Mouse (Mus musculus) MEL (cell line): Measurements from ENCODE around the gene Tex11. TPM values are rescaled to one million over a fixed set of nuclear protein-coding genes. Genes with fewer than 3 reads are reported as not detected.

ENCODE experiments used
- DNase-seq: peaks from one replicate; pipeline ENCODE4 v3.0.0; 2011; ENCODE audit warnings: low read depth, low spot score
- H3K27ac ChIP-seq: 2 replicates; pipeline ENCODE4 v1.5.1; 2012; ENCODE audit warnings: low read depth, mild to moderate bottlenecking, control low read depth, low read length, moderate library complexity; ENCODE audit not compliant: control insufficient read depth
- H3K27me3 ChIP-seq, 2 experiments: fragments of 150-350 bp in 1 of 2; sonication (generic) in 1 of 2; 2 replicates each; pipeline ENCODE4 v1.6.1; 2012; ENCODE audit warnings: low read length in 2 of 2, mild to moderate bottlenecking in 2 of 2, improper control_type of control experiment in 1 of 2, moderate library complexity in 1 of 2; ENCODE audit not compliant: insufficient read depth in 2 of 2, control insufficient read depth in 1 of 2
- H3K36me3 ChIP-seq, 2 experiments: 2 replicates each; pipeline ENCODE4 v1.6.1; 2012 to 2014; ENCODE audit warnings: low read length in 2 of 2, improper control_type of control experiment in 1 of 2, inconsistent platforms in 1 of 2, mild to moderate bottlenecking in 1 of 2; ENCODE audit not compliant: insufficient read depth in 2 of 2, control insufficient read depth in 1 of 2
- H3K4me1 ChIP-seq, 2 experiments: fragments of 150-350 bp in 1 of 2; sonication (generic) in 1 of 2; 2 replicates each; pipeline ENCODE4 v1.6.1; 2012; ENCODE audit warnings: low read length in 2 of 2, improper control_type of control experiment in 1 of 2, mild to moderate bottlenecking in 1 of 2; ENCODE audit not compliant: insufficient read depth in 2 of 2, control insufficient read depth in 1 of 2
- H3K4me3 ChIP-seq, 2 experiments: fragments of 150-350 bp in 1 of 2; sonication (generic) in 1 of 2; 2 replicates each; pipeline ENCODE4 v1.5.1; 2012; ENCODE audit warnings: low read depth in 2 of 2, low read length in 2 of 2, mild to moderate bottlenecking in 2 of 2, moderate library complexity in 2 of 2, control low read depth in 1 of 2, improper control_type of control experiment in 1 of 2; ENCODE audit not compliant: control insufficient read depth in 1 of 2, insufficient read depth in 1 of 2
- H3K79me2 ChIP-seq: 2 replicates; pipeline ENCODE4 v1.6.1; 2012; ENCODE audit warnings: mild to moderate bottlenecking, low read length, moderate library complexity; ENCODE audit not compliant: control insufficient read depth, poor library complexity, insufficient read depth
- H3K9ac ChIP-seq: 2 replicates; pipeline ENCODE4 v1.6.1; 2012; ENCODE audit warnings: low read depth, mild to moderate bottlenecking, control low read depth, low read length, moderate library complexity; ENCODE audit not compliant: control insufficient read depth, poor library complexity, severe bottlenecking
- H3K9me3 ChIP-seq: fragments of 150-350 bp; sonication (generic); replicated peaks from 2 replicates; pipeline ENCODE4 v1.6.1; 2012; ENCODE audit warnings: mild to moderate bottlenecking, low read length, improper control_type of control experiment, moderate library complexity; ENCODE audit not compliant: insufficient read depth
- BHLHE40 ChIP-seq: IDR thresholded peaks from 2 replicates; pipeline ENCODE4 v1.6.1; 2012; ENCODE audit warnings: low read depth, mild to moderate bottlenecking, inconsistent platforms, low read length, improper control_type of control experiment, borderline replicate concordance
- CHD1 ChIP-seq: IDR thresholded peaks from 2 replicates; pipeline ENCODE4 v1.6.1; 2012; ENCODE audit warnings: low read depth, mild to moderate bottlenecking, inconsistent platforms, low read length, improper control_type of control experiment
- CTCF ChIP-seq, 3 experiments: IDR thresholded peaks in 2 of 3; conservative IDR thresholded peaks in 1 of 3; 2 replicates each; pipeline ENCODE4 v1.5.1; 2011 to 2012; ENCODE audit warnings: low read length in 3 of 3, low read depth in 2 of 3, mild to moderate bottlenecking in 2 of 3, improper control_type of control experiment in 1 of 3, inconsistent platforms in 1 of 3, mixed read lengths in 1 of 3, moderate library complexity in 1 of 3; ENCODE audit not compliant: control insufficient read depth in 1 of 3, insufficient read depth in 1 of 3, poor library complexity in 1 of 3, severe bottlenecking in 1 of 3
- E2F4 ChIP-seq: IDR thresholded peaks from 2 replicates; pipeline ENCODE4 v1.6.1; 2011; ENCODE audit warnings: low read depth, low read length, improper control_type of control experiment, borderline replicate concordance
- EP300 ChIP-seq, 2 experiments: IDR thresholded peaks; 2 replicates each; pipeline ENCODE4 v1.6.1; 2011; ENCODE audit warnings: improper control_type of control experiment in 2 of 2, low read length in 2 of 2, low read depth in 1 of 2, mild to moderate bottlenecking in 1 of 2
- ETS1 ChIP-seq: IDR thresholded peaks from 2 replicates; pipeline ENCODE4 v1.6.1; 2012; ENCODE audit warnings: low read depth, mild to moderate bottlenecking, inconsistent platforms, low read length, improper control_type of control experiment, moderate library complexity
- JUND ChIP-seq: IDR thresholded peaks from 2 replicates; pipeline ENCODE4 v1.6.1; 2011; ENCODE audit warnings: low read depth, mild to moderate bottlenecking, improper control_type of control experiment, low read length
- KAT2A ChIP-seq: conservative IDR thresholded peaks from 2 replicates; pipeline ENCODE4 v1.6.1; 2012; ENCODE audit warnings: low read depth, low read length, improper control_type of control experiment, inconsistent platforms
- MAZ ChIP-seq: IDR thresholded peaks from 2 replicates; pipeline ENCODE4 v1.6.1; 2012; ENCODE audit warnings: low read depth, mild to moderate bottlenecking, inconsistent platforms, low read length, improper control_type of control experiment
- MEF2A ChIP-seq: IDR thresholded peaks from 2 replicates; pipeline ENCODE4 v1.6.1; 2014; ENCODE audit warnings: low read depth, mild to moderate bottlenecking, inconsistent platforms, low read length, improper control_type of control experiment; ENCODE audit not compliant: poor library complexity, insufficient replicate concordance, severe bottlenecking; ENCODE audit errors: extremely low read depth
- MXI1 ChIP-seq: IDR thresholded peaks from 2 replicates; pipeline ENCODE4 v1.6.1; 2011; ENCODE audit warnings: mild to moderate bottlenecking, low read depth, low read length, improper control_type of control experiment
- MYC ChIP-seq: IDR thresholded peaks from 2 replicates; pipeline ENCODE4 v1.6.1; 2011; ENCODE audit warnings: low read depth, mild to moderate bottlenecking, low read length, improper control_type of control experiment, moderate library complexity
- NELFE ChIP-seq: IDR thresholded peaks from 2 replicates; pipeline ENCODE4 v1.6.1; 2011; ENCODE audit warnings: low read depth, low read length, improper control_type of control experiment
- NRF1 ChIP-seq: IDR thresholded peaks from 2 replicates; pipeline ENCODE4 v1.6.1; 2014; ENCODE audit warnings: low read depth, mild to moderate bottlenecking, inconsistent platforms, low read length, improper control_type of control experiment, moderate library complexity; ENCODE audit not compliant: poor library complexity, insufficient read depth, severe bottlenecking
- POLR2AphosphoS2 ChIP-seq: IDR thresholded peaks from 2 replicates; pipeline ENCODE4 v1.6.1; 2011; ENCODE audit warnings: low read length, improper control_type of control experiment
- RAD21 ChIP-seq: IDR thresholded peaks from 2 replicates; pipeline ENCODE4 v1.6.1; 2011; ENCODE audit warnings: mild to moderate bottlenecking, low read depth, low read length, improper control_type of control experiment
- RCOR1 ChIP-seq: IDR thresholded peaks from 2 replicates; pipeline ENCODE4 v1.6.1; 2012; ENCODE audit warnings: low read depth, mild to moderate bottlenecking, inconsistent platforms, low read length, improper control_type of control experiment
- SIN3A ChIP-seq: IDR thresholded peaks from 2 replicates; pipeline ENCODE4 v1.6.1; 2012; ENCODE audit warnings: low read length, improper control_type of control experiment, inconsistent platforms
- SMC3 ChIP-seq: IDR thresholded peaks from 2 replicates; pipeline ENCODE4 v1.6.1; 2011; ENCODE audit warnings: low read depth, low read length, improper control_type of control experiment
- TAL1 ChIP-seq: IDR thresholded peaks from 2 replicates; pipeline ENCODE4 v1.6.1; 2012; ENCODE audit warnings: mild to moderate bottlenecking, inconsistent platforms, low read length, moderate library complexity, mixed read lengths
- TBP ChIP-seq: IDR thresholded peaks from 2 replicates; pipeline ENCODE4 v1.8.0; 2011; ENCODE audit warnings: low read depth, low read length, improper control_type of control experiment
- UBTF ChIP-seq: IDR thresholded peaks from 2 replicates; pipeline ENCODE4 v1.6.1; 2012; ENCODE audit warnings: low read depth, mild to moderate bottlenecking, inconsistent platforms, low read length, improper control_type of control experiment, moderate library complexity, borderline replicate concordance; ENCODE audit not compliant: insufficient read depth
- USF1 ChIP-seq: IDR thresholded peaks from 2 replicates; pipeline ENCODE4 v1.6.1; 2014; ENCODE audit warnings: low read depth, mild to moderate bottlenecking, inconsistent platforms, low read length, improper control_type of control experiment, moderate library complexity
- USF2 ChIP-seq, 2 experiments: IDR thresholded peaks; 2 replicates each; pipeline ENCODE4 v1.6.1; 2011 to 2012; ENCODE audit warnings: improper control_type of control experiment in 2 of 2, low read length in 2 of 2, borderline replicate concordance in 1 of 2, inconsistent platforms in 1 of 2, low read depth in 1 of 2, mild to moderate bottlenecking in 1 of 2; ENCODE audit not compliant: insufficient read depth in 1 of 2
- ZC3H11A ChIP-seq: IDR thresholded peaks from 2 replicates; pipeline ENCODE4 v1.6.1; 2012; ENCODE audit warnings: low read depth, mild to moderate bottlenecking, inconsistent platforms, low read length, improper control_type of control experiment
- ZKSCAN1 ChIP-seq: IDR thresholded peaks from 2 replicates; pipeline ENCODE4 v1.6.1; 2012; ENCODE audit warnings: low read depth, mild to moderate bottlenecking, inconsistent platforms, low read length, improper control_type of control experiment, moderate library complexity
- ZMIZ1 ChIP-seq: IDR thresholded peaks from 2 replicates; pipeline ENCODE4 v1.6.1; 2012; ENCODE audit warnings: low read depth, mild to moderate bottlenecking, inconsistent platforms, low read length, improper control_type of control experiment, moderate library complexity
- ZNF384 ChIP-seq: IDR thresholded peaks from 2 replicates; pipeline ENCODE4 v1.6.1; 2012; ENCODE audit warnings: low read depth, mild to moderate bottlenecking, inconsistent platforms, low read length, improper control_type of control experiment
- polyA plus RNA-seq, 2 experiments: library from polyadenylated mRNA; stranded (reverse) in 1 of 2; unstranded in 1 of 2; fragments of >175 nt in 1 of 2; fragments of >200 nt in 1 of 2; gene quantifications; 2 replicates each; pipeline versions ENCODE4 v1.2.1 to v1.2.4; 2012; ENCODE audit warnings: low replicate concordance in 2 of 2, low read depth in 1 of 2; ENCODE audit not compliant: insufficient read length in 2 of 2, insufficient read depth in 1 of 2, missing spikeins in 1 of 2
- total RNA-seq: library from RNA; depleted of rRNA; stranded (reverse); fragments of 300-350 nt; gene quantifications from 2 replicates; pipeline ENCODE4 v1.2.3, GENCODE M21; 2012

The Tex11 gene
- total and polyA plus RNA-seq, 3 experiments = not detected

DNA sequence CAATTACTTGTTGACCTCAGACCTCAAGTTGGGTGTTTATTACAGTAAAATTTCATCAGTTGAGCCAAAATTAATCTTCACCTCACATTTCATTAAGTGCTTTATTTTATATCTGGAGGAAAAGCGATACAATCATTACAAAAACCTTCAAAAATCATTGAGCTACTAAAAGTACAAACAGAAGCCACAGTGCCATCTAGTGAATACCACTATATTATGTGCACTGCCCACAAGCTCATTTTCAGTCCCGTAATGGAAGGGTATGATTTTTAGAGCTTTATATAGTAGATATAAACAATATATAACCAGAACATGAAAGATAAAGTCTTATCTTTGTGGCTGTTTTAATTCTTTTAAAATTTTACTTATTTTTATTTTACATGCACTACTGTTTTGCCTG lies 115.8 kb downstream of the Tex11 start:
- DNase-seq = peak; percentile 4
- TF ChIP-seq POLR2AphosphoS2 (no peak), RAD21 (peak; percentile 36), MEF2A (no peak), CTCF (IDR thresholded peaks at IDR 0.05 in 2 of 3, conservative IDR thresholded peaks at IDR 0.05 in 1 of 3; ENCODE audit: control insufficient read depth in 1 of 3, insufficient read depth in 1 of 3, low read depth in 2 of 3, low read length in 3 of 3, poor library complexity in 1 of 3, severe bottlenecking in 1 of 3) (peak in 1 of 3 experiments; percentile 33; a peak in 2 of 6 replicates), SMC3 (peak; percentile 30)
- H3K27ac ChIP-seq = no peak overlapping the region

DNA sequence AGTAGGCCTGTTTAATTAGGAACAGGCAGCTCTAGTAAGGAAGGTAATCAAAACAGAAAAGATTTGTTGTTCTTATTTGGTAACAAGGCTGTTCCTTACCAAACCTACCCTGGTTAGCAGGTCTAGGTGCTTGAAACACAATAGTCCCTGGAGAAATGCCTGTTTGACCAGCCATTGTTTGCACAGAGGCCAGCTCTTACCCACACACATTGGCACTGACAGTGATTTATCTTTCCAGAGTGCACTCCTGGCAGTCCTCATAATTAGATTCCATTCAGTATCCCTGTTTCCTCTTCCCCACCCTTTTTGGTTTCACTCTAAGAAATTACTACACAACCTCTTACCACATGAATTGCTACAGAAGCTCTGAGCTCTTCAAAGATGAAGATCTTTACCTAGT lies 220.3 kb downstream of the Tex11 start:
- no peak for DNase-seq

More for the DNA sequence above, 115.8 kb downstream of the Tex11 start:
- Histone ChIP-seq H3K9ac (no peak overlapping the region), H3K27me3 (no peaks in the 10 kb centered on the region; a peak in 1 of 4 replicates), H3K4me1 (no peaks in the 10 kb centered on the region), H3K36me3 (no peaks in the 10 kb centered on the region), H3K4me3 (no peak overlapping the region), H3K79me2 (no peaks in the 10 kb centered on the region), H3K9me3 (no peaks in the 10 kb centered on the region)

DNA sequence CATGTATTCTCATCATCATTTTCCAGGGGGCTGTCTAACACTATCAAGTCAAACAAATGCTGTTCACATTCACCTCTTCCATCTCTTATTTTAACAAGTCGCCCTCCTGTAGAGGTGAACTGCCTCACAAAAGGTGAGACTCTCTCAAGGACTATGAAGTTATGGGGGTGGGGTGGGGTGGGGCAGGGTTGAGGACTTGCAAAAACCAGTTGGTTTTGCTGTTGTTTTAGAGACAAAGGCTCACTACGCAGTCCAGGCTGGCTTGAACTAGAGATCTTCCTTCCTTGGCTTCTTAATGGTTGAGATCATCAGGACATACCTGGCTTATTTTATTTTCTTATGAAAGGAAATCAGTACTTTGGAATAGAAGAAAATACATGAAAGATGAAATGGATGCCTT lies 226.7 kb downstream of the Tex11 start:
- H3K9ac ChIP-seq = no peak overlapping the region
- no peak overlapping the region for H3K27ac ChIP-seq
- no peaks in the 10 kb centered on the region for H3K9me3 ChIP-seq
- H3K36me3 ChIP-seq = no peaks in the 10 kb centered on the region
- H3K4me1 ChIP-seq = no peaks in the 10 kb centered on the region
- no peak overlapping the region for H3K4me3 ChIP-seq
- DNase-seq = no peak
- no peaks in the 10 kb centered on the region for H3K79me2 ChIP-seq
- TF ChIP-seq ZC3H11A = no peak
- TF ChIP-seq USF2 (IDR thresholded peaks at IDR 0.05; ENCODE audit: borderline replicate concordance in 1 of 2, insufficient read depth in 1 of 2, low read depth in 1 of 2, low read length in 2 of 2) = no peak
- no peak for TF ChIP-seq ETS1
- TF ChIP-seq NELFE = no peak
- no peak for TF ChIP-seq UBTF
- no peak for TF ChIP-seq USF1
- TF ChIP-seq MXI1 = no peak
- TF ChIP-seq RAD21 = no peak
- no peak for TF ChIP-seq BHLHE40
- TF ChIP-seq RCOR1 = no peak
- no peak for TF ChIP-seq NRF1
- TF ChIP-seq KAT2A = no peak
- no peak for TF ChIP-seq E2F4
- TF ChIP-seq ZMIZ1 = no peak
- no peak for TF ChIP-seq MAZ
- TF ChIP-seq, all 39 proteins: peak for 0
- H3K27me3 ChIP-seq = no peaks in the 10 kb centered on the region

More for the DNA sequence above, 220.3 kb downstream of the Tex11 start:
- no peak for TF ChIP-seq EP300 (IDR thresholded peaks at IDR 0.05; ENCODE audit: low read depth in 1 of 2, low read length in 2 of 2)
- no peak for TF ChIP-seq USF2 (IDR thresholded peaks at IDR 0.05; ENCODE audit: borderline replicate concordance in 1 of 2, insufficient read depth in 1 of 2, low read depth in 1 of 2, low read length in 2 of 2)
- TF ChIP-seq ZKSCAN1 = no peak
- TF ChIP-seq TAL1 = no peak
- no peak for TF ChIP-seq TBP
- no peak for TF ChIP-seq SMC3
- no peak for TF ChIP-seq JUND
- no peak for TF ChIP-seq NELFE
- no peak for TF ChIP-seq SIN3A
- no peak for TF ChIP-seq ZNF384
- TF ChIP-seq CHD1 = no peak
- no peak for TF ChIP-seq UBTF
- TF ChIP-seq MYC = no peak
- no peak for TF ChIP-seq ZMIZ1
- H3K4me1 ChIP-seq = no peaks in the 10 kb centered on the region
- H3K9ac ChIP-seq = no peak overlapping the region
- H3K27ac ChIP-seq = no peak overlapping the region
- H3K9me3 ChIP-seq = no peaks in the 10 kb centered on the region
- H3K4me3 ChIP-seq = no peak overlapping the region
- H3K36me3 ChIP-seq = no peaks in the 10 kb centered on the region
- no peaks in the 10 kb centered on the region for H3K27me3 ChIP-seq
- H3K79me2 ChIP-seq = no peaks in the 10 kb centered on the region
